Mouse (Mus musculus): ENCODE data around the gene Slc25a45. TPM values are rescaled to one million over a fixed set of nuclear protein-coding genes. Genes with fewer than 3 reads are reported as not detected.
A peak's percentile ranks its signal among the peaks of the same experiment; 100 is the strongest.

The Slc25a45 gene
- polyA plus RNA-seq, 1 experiment from 2014 or later, result 4.0 TPM

DNA sequence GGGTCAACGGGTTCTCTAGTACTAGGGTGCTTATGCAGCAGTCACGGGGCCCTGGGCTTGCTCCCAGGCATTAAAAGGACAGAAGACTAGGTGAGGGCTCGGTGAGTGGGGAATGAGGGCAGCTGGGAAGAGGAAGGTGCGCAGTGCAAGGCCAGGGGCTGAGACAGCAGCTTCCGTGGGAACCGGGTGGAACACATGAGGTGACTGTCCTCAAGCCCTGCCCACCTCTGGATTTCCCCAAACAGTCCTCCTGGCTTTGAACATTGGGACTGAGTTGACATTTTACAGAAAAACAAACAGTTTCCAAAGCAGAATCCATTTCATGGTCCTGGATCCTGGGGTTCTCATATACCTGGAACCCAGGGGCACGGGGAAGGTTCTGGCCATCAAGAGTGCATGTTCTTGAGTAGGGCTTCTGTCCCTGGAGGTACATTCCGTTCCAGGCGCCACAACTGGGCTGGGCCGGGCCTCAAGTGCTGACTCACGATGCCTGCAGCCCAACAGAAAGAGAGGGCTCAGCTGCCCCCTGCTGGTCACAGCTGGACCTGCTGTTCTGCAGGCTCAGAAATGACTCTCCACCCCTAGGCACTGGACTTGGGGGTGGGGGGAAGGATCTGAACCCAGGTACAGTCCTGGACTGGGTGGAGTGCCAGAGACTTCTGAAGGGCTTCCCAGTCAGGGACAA lies 27.6 kb upstream of the Slc25a45 start:
- H3K9ac ChIP-seq (ENCODE audit: low read depth, low read length), result 0 out of 2 replicates have a peak overlapping the region, but pooled peaks have one; percentile 59
- WGBS, result 14% methylated on average over 11 of the region's 11 CpGs
- no peaks in the 10 kb centered on the region for H3K27me3 ChIP-seq (replicated peaks; ENCODE audit: control insufficient read depth, insufficient read depth, low read length)
- H3K4me2 ChIP-seq (replicated peaks; ENCODE audit: low read depth), result peak overlapping the region; percentile 68
- peak overlapping the region; percentile 99 for H3K27ac ChIP-seq (ENCODE audit: low read depth, low read length)
- H3K9me3 ChIP-seq (ENCODE audit: control insufficient read depth), result no peaks in the 10 kb centered on the region
- no peak overlapping the region for H3K4me3 ChIP-seq (ENCODE audit: low read depth, low read length)
- peaks cover 34% of the 10 kb centered on the region for H3K4me1 ChIP-seq (replicated peaks; ENCODE audit: control insufficient read depth, insufficient read depth, low read length)
- peak; percentile 48 for ATAC-seq
- H3K36me3 ChIP-seq (ENCODE audit: control insufficient read depth, insufficient read depth), result peaks cover 13% of the 10 kb centered on the region; the same call in 1 of the 2 replicates
- TF ChIP-seq CTCF (IDR thresholded peaks at IDR 0.05; ENCODE audit: low read depth), result peak; percentile 99

DNA sequence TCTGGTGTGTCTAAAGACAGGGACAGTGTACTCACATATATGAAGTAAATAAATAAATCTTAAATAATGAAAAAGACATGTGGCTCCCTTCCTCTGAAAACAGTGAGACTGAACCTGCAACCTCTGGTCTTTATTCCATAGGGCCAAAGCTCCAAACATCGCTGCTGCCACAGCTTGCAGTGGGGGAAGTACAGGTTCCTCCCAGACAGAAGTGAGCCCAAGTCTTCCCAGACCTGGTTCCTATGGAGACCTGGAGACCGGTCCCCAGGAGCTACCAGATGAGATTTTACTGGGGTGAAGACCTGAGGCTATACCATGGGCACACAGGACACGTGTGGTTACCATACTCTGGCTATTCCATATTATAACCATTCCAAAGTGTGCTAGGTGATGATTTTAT lies 26.7 kb upstream of the Slc25a45 start:
- no peak overlapping the region for H3K9ac ChIP-seq (ENCODE audit: low read depth, low read length)
- H3K36me3 ChIP-seq (ENCODE audit: control insufficient read depth, insufficient read depth), result peaks cover 20% of the 10 kb centered on the region; the same call in 1 of the 2 replicates
- ATAC-seq, result no peak
- whole genome bisulfite sequencing, result 86% methylated on average over 3 of the region's 3 CpGs
- no peaks in the 10 kb centered on the region for H3K27me3 ChIP-seq (replicated peaks; ENCODE audit: control insufficient read depth, insufficient read depth, low read length)
- TF ChIP-seq CTCF (IDR thresholded peaks at IDR 0.05; ENCODE audit: low read depth), result no peak
- H3K4me1 ChIP-seq (replicated peaks; ENCODE audit: control insufficient read depth, insufficient read depth, low read length), result peaks cover 34% of the 10 kb centered on the region
- 0 out of 2 replicates have a peak overlapping the region, but pooled peaks have one; percentile 68 for H3K4me2 ChIP-seq (replicated peaks; ENCODE audit: low read depth)
- H3K4me3 ChIP-seq (ENCODE audit: low read depth, low read length), result no peak overlapping the region
- H3K9me3 ChIP-seq (ENCODE audit: control insufficient read depth), result no peaks in the 10 kb centered on the region
- peak overlapping the region; percentile 99 for H3K27ac ChIP-seq (ENCODE audit: low read depth, low read length)

DNA sequence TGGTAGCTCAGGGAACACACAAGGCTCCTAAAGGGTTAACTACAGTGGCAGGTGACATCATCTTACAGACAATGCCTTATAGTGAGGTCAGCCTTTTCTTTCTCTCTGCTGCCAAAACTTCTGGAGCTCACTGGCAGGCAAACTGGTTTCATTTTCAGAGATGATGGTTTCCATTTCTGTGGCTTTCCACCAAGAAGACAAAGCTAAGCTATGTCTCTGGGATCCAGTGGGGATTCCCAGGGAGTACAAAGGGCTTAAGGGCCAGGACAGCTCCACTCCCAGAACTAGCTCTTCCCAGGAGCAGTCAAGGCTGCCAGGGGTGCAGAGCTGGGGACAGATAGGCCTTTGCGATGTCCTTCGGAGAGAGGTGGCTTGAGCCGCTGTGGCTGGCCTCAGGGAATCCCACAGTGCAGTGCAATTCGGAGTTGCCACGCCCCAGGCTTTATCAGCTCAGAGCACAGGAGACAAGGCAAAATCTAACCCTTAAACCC lies 26.1 kb upstream of the Slc25a45 start:
- Histone ChIP-seq H3K9ac (ENCODE audit: low read depth, low read length) (no peak overlapping the region), H3K4me3 (ENCODE audit: low read depth, low read length) (no peak overlapping the region), H3K4me2 (replicated peaks; ENCODE audit: low read depth) (0 out of 2 replicates have a peak overlapping the region, but pooled peaks have one; percentile 25), H3K27ac (ENCODE audit: low read depth, low read length) (peak overlapping the region; percentile 72), H3K36me3 (ENCODE audit: control insufficient read depth, insufficient read depth) (peaks cover 26% of the 10 kb centered on the region; the same call in 1 of the 2 replicates), H3K27me3 (replicated peaks; ENCODE audit: control insufficient read depth, insufficient read depth, low read length) (no peaks in the 10 kb centered on the region), H3K4me1 (replicated peaks; ENCODE audit: control insufficient read depth, insufficient read depth, low read length) (peaks cover 34% of the 10 kb centered on the region), H3K9me3 (ENCODE audit: control insufficient read depth) (no peaks in the 10 kb centered on the region)
- WGBS, result 35% methylated on average over 5 of the region's 5 CpGs
- no peak for ATAC-seq
- TF ChIP-seq CTCF (IDR thresholded peaks at IDR 0.05; ENCODE audit: low read depth), result no peak

DNA sequence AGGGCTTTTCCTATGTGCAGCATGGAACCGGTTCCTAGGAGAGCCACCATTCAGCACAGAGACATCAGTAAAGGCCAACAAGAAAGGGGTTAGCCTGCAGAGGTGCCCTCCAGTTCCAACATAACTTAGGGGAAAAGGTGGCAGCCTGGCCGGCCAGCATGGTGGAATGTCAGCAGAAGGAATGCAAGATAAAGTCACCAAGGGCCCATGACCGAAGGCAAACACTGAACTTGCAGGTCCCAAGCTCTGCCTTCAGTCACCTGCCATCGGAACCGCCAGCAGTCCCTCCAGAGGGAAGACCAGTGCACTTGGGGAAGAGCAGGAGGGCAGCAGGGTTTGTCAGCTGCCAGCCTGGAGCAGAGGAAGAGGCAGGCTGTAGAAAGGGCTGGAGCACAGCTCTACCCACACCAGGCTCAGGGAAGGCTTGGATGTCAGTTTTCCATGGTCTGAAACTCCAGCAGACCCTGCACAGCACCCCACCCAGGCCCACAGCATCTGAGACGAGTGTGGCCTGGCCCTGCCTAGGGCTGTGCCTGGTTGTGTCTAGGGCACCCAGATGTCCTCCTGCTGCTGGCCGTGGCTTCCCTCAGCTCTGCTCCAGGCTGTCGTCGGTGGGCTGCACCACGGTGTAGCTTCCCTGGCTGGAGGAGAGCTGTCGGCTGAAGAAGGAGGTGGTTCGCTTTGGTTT lies 25.4 kb upstream of the Slc25a45 start:
- no peaks in the 10 kb centered on the region for H3K27me3 ChIP-seq (replicated peaks; ENCODE audit: control insufficient read depth, insufficient read depth, low read length)
- H3K4me3 ChIP-seq (ENCODE audit: low read depth, low read length), result no peak overlapping the region
- no peak overlapping the region for H3K4me2 ChIP-seq (replicated peaks; ENCODE audit: low read depth)
- no peak for ATAC-seq
- H3K27ac ChIP-seq (ENCODE audit: low read depth, low read length), result peak overlapping the region; percentile 72; the same call in 1 of the 2 replicates
- 66% methylated on average over 12 of the region's 12 CpGs for WGBS
- no peak overlapping the region for H3K9ac ChIP-seq (ENCODE audit: low read depth, low read length)
- H3K36me3 ChIP-seq (ENCODE audit: control insufficient read depth, insufficient read depth), result peaks cover 33% of the 10 kb centered on the region; the same call in 1 of the 2 replicates
- no peaks in the 10 kb centered on the region for H3K9me3 ChIP-seq (ENCODE audit: control insufficient read depth)
- peaks cover 32% of the 10 kb centered on the region for H3K4me1 ChIP-seq (replicated peaks; ENCODE audit: control insufficient read depth, insufficient read depth, low read length)
- no peak for TF ChIP-seq CTCF (IDR thresholded peaks at IDR 0.05; ENCODE audit: low read depth)

DNA sequence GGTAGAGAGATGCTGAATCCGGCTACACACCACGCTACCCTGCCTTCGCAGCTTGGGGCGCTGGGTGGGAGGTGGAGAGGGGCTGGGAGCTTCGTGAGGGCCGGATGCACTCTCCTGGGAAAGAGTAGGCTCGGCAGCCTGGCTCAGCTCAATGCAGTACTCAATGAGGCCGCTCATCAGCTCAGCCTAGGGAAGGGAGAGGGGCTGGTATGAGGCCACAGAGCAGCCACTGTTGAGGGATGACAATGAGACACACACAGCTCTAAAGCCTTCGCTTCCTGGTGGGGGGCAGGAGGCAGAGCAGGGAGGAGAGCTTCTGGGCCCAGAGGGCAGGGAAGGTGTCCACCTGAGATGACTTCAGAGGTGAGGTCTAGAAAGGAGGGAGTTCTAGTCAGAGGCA lies 21.0 kb upstream of the Slc25a45 start:
- TF ChIP-seq CTCF (IDR thresholded peaks at IDR 0.05; ENCODE audit: low read depth), result no peak
- Histone ChIP-seq H3K27ac (ENCODE audit: low read depth, low read length) (no peak overlapping the region), H3K9ac (ENCODE audit: low read depth, low read length) (no peak overlapping the region), H3K4me1 (replicated peaks; ENCODE audit: control insufficient read depth, insufficient read depth, low read length) (0 out of 2 replicates have a peak, but pooled peaks cover under 1% of the 10 kb centered on the region), H3K36me3 (ENCODE audit: control insufficient read depth, insufficient read depth) (peaks cover 64% of the 10 kb centered on the region), H3K4me3 (ENCODE audit: low read depth, low read length) (no peak overlapping the region), H3K27me3 (replicated peaks; ENCODE audit: control insufficient read depth, insufficient read depth, low read length) (no peaks in the 10 kb centered on the region), H3K4me2 (replicated peaks; ENCODE audit: low read depth) (no peak overlapping the region), H3K9me3 (ENCODE audit: control insufficient read depth) (no peaks in the 10 kb centered on the region)
- no peak for ATAC-seq
- WGBS, result 92% methylated on average over 9 of the region's 9 CpGs

DNA sequence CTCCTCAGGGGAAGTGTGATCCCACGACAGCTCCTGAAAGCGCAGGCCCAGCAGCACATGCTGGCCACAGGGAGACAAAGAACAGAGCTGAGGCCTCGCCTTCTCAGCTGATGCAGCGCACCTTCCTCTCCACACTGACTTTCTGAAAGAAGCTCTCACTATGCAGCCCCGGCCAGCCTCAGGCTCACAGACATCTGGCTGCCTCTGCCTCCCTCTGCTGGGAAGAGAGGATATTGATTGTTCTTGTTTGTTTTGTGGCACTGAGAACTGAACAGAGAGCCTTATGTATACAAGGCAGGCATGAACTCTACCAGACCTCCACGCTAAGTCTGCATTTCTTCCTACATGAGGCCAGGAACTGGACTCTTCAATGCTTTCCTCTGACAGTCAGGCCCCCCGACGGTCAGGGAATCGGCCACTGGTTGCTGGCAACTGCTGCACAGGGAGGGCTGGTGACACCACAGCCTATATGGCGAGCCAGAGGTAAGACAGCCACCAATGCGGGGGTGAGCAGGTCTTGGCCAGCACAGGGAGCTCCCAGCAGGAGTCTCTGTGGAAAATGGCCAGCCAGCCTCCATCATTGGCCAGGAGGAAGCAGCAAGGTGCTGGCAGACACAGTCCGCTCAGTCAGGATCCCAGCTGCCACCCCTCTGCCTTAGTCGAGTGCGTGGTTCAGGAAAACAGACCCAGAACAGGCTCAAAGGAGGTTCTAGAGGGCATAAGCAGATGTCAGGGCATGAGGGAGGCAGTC lies 15.1 kb upstream of the Slc25a45 start:
- Histone ChIP-seq H3K9me3 (ENCODE audit: control insufficient read depth) (no peaks in the 10 kb centered on the region), H3K27ac (ENCODE audit: low read depth, low read length) (peak overlapping the region; percentile 50), H3K4me2 (replicated peaks; ENCODE audit: low read depth) (no peak overlapping the region), H3K4me3 (ENCODE audit: low read depth, low read length) (no peak overlapping the region), H3K9ac (ENCODE audit: low read depth, low read length) (no peak overlapping the region), H3K36me3 (ENCODE audit: control insufficient read depth, insufficient read depth) (peaks cover 75% of the 10 kb centered on the region), H3K4me1 (replicated peaks; ENCODE audit: control insufficient read depth, insufficient read depth, low read length) (no peaks in the 10 kb centered on the region), H3K27me3 (replicated peaks; ENCODE audit: control insufficient read depth, insufficient read depth, low read length) (no peaks in the 10 kb centered on the region)
- 96% methylated on average over 14 of the region's 14 CpGs for WGBS
- TF ChIP-seq CTCF (IDR thresholded peaks at IDR 0.05; ENCODE audit: low read depth), result peak; percentile 34; the same call in 1 of the 2 replicates
- ATAC-seq, result no peak
